Mouse (Mus musculus) embryonic facial prominence, embryonic 13.5 days (tissue): ENCODE measurements at regions not wholly inside any gene's neighbourhood (a gene's known extent, or its start where the extent isn't known, plus 50 kb on each side); places are given as distances from the start of the nearest gene placed in this dataset.

Source experiments
- ATAC-seq: fragments of 200-750 bp; cut with Nextera tagmentation; 2 replicates; pipeline ENCODE4 v1.8.0; 2017; ENCODE audit warnings: low read depth; ENCODE audit not compliant: insufficient number of reproducible peaks, insufficient read depth, low FRiP score, low TSS enrichment
- H3K27ac ChIP-seq: fragments of 300-500 bp; sonication (generic); 2 replicates; pipeline ENCODE4 v1.5.1; 2015; ENCODE audit warnings: moderate library complexity, mild to moderate bottlenecking, inconsistent platforms
- H3K27me3 ChIP-seq: fragments of 300-500 bp; sonication (generic); 2 replicates; pipeline ENCODE4 v1.6.1; 2015; ENCODE audit warnings: mild to moderate bottlenecking, inconsistent platforms
- H3K36me3 ChIP-seq: fragments of 300-500 bp; sonication (generic); 2 replicates; pipeline ENCODE4 v1.6.1; 2015; ENCODE audit warnings: mild to moderate bottlenecking, inconsistent platforms
- H3K4me1 ChIP-seq: fragments of 300-500 bp; sonication (generic); 2 replicates; pipeline ENCODE4 v1.6.1; 2015; ENCODE audit warnings: inconsistent platforms
- H3K4me2 ChIP-seq: fragments of 300-500 bp; sonication (generic); 2 replicates; pipeline ENCODE4 v1.6.1; 2015; ENCODE audit warnings: moderate library complexity, mild to moderate bottlenecking, inconsistent platforms
- H3K4me3 ChIP-seq: fragments of 300-500 bp; sonication (generic); 2 replicates; pipeline ENCODE4 v1.5.1; 2015; ENCODE audit warnings: mild to moderate bottlenecking, inconsistent platforms
- H3K9ac ChIP-seq: fragments of 300-500 bp; sonication (generic); 2 replicates; pipeline ENCODE4 v1.6.1; 2015; ENCODE audit warnings: mild to moderate bottlenecking, inconsistent platforms
- H3K9me3 ChIP-seq: fragments of 300-500 bp; sonication (generic); 2 replicates; pipeline ENCODE4 v1.6.1; 2016; ENCODE audit warnings: inconsistent platforms
- WGBS: fragments of 180-500 bp; shearing (Covaris S2); methylation state at CpG from one replicate; pipeline ENCODE4 v1.1.7; 2015; ENCODE audit warnings: mixed read lengths; 5-methylcytosine and 5-hydroxymethylcytosine counted together

DNA sequence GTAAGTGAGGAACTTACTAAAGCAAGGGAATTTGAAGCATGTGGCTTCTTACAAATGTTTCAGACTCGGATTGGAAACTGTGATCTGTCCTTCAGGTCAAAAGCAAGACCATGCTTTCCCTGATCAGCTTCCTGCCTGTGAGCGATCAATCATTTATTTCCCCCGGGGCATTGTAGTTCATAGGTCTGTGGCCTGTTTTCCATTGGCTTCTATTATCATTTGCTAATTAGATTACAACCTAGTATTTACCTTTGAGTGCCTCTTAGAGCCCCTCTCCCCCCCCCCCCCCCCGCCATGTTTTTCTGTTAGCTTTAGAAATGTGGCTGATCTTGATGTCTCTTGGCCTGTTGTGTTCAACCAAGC, 634.1 kb downstream of the Epha4 start:
- ATAC-seq: no peak

GRCm38 (mm10) chr1:76896152-76896864, 618.6 kb downstream of the Epha4 start:
- H3K4me3 ChIP-seq: no peak overlapping the region
- peak overlapping the region; percentile 44 for H3K4me2 ChIP-seq
- H3K4me1 ChIP-seq: peaks cover 21% of the 10 kb centered on the region
- ATAC-seq: no peak
- H3K9me3 ChIP-seq: no peaks in the 10 kb centered on the region
- 18% methylated on average over 17 of the region's 17 CpGs for WGBS
- H3K27me3 ChIP-seq: no peaks in the 10 kb centered on the region
- H3K36me3 ChIP-seq: no peaks in the 10 kb centered on the region
- peak overlapping the region; percentile 74 for H3K27ac ChIP-seq
- H3K9ac ChIP-seq: peak overlapping the region; percentile 51; the same call in 1 of the 2 replicates

More for the DNA sequence above, 634.1 kb downstream of the Epha4 start:
- no peaks in the 10 kb centered on the region for H3K27me3 ChIP-seq
- WGBS: 24% methylated on average over 4 of the region's 4 CpGs
- H3K4me1 ChIP-seq: peaks cover 18% of the 10 kb centered on the region
- peak overlapping the region; percentile 69; the same call in 1 of the 2 replicates for H3K27ac ChIP-seq
- H3K4me2 ChIP-seq: no peak overlapping the region
- H3K9me3 ChIP-seq: no peaks in the 10 kb centered on the region
- no peak overlapping the region for H3K4me3 ChIP-seq
- no peaks in the 10 kb centered on the region for H3K36me3 ChIP-seq
- no peak overlapping the region for H3K9ac ChIP-seq

DNA sequence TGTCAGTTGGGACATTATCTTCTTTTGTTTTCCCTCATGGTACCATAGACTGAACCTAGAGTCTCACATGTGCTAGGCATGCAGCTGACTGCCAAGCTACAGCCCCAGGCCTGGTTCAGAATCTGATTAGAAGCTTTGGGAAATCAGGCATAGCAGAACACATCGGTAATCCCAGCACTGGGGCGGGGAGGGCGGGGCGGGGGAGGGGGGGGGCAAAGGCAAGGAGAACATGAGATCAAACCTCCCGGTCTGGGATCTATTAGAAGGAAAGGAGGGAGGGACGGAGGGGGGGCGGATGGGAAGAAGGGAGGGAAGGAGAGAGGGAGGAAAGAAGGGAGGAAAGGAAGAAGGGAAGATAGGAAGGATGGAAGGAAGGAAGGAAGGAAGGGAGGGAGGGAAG, 617.5 kb downstream of the Epha4 start:
- Histone ChIP-seq H3K4me1 (peaks cover 21% of the 10 kb centered on the region), H3K9ac (no peak overlapping the region), H3K9me3 (no peaks in the 10 kb centered on the region), H3K27ac (peak overlapping the region; percentile 74; the same call in 1 of the 2 replicates), H3K4me2 (no peak overlapping the region), H3K4me3 (no peak overlapping the region), H3K36me3 (no peaks in the 10 kb centered on the region), H3K27me3 (no peaks in the 10 kb centered on the region)
- no peak for ATAC-seq
- 16% methylated on average over 5 of the region's 7 CpGs for WGBS

DNA sequence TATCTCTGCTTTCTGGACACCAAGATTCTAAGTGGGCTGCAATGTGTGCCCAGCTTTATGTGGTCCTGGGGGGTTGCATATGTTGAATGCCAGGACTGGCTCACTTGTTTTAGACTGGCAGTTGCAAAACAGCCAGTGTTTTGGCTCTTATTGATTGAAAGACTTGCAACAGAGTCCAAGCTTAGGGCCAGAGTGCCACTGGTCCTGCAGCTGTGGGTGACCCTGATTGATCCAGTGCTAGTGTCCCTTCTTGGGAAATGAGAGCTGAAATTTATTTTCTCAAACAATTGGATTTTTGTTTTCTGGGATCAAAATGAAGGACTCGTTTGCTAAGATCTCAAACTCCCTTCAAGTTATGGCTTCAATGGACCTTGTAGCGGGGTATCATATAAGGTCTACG, 603.4 kb downstream of the Epha4 start:
- 91% methylated on average over 3 of the region's 3 CpGs for WGBS
- Histone ChIP-seq H3K9ac (no peak overlapping the region), H3K4me3 (no peak overlapping the region), H3K27me3 (no peaks in the 10 kb centered on the region), H3K4me1 (peaks cover 9% of the 10 kb centered on the region; the same call in 1 of the 2 replicates), H3K36me3 (no peaks in the 10 kb centered on the region), H3K4me2 (no peak overlapping the region), H3K27ac (no peak overlapping the region), H3K9me3 (no peaks in the 10 kb centered on the region)
- ATAC-seq: no peak

- no peak overlapping the region for H3K27ac ChIP-seq
- no peak overlapping the region for H3K4me2 ChIP-seq
- H3K36me3 ChIP-seq: no peaks in the 10 kb centered on the region
- H3K4me3 ChIP-seq: no peak overlapping the region
- 61% methylated on average over 2 of the region's 2 CpGs for WGBS
- peaks cover 5% of the 10 kb centered on the region; the same call in 1 of the 2 replicates for H3K4me1 ChIP-seq
- no peak overlapping the region for H3K9ac ChIP-seq
- no peak for ATAC-seq
- no peaks in the 10 kb centered on the region for H3K27me3 ChIP-seq
- H3K9me3 ChIP-seq: no peaks in the 10 kb centered on the region
Observed at GRCm38 (mm10) chr1:76919541-76919940, 595.3 kb downstream of the Epha4 start.

- H3K9ac ChIP-seq: no peak overlapping the region
- H3K4me3 ChIP-seq: no peak overlapping the region
- H3K27me3 ChIP-seq: no peaks in the 10 kb centered on the region
- no peak overlapping the region for H3K4me2 ChIP-seq
- no peaks in the 10 kb centered on the region for H3K9me3 ChIP-seq
- H3K27ac ChIP-seq: no peak overlapping the region
- H3K36me3 ChIP-seq: no peaks in the 10 kb centered on the region
- no peak for ATAC-seq
- no peaks in the 10 kb centered on the region for H3K4me1 ChIP-seq
Observed at GRCm38 (mm10) chr1:76920634-76921033, 594.3 kb downstream of the Epha4 start.

- H3K9ac ChIP-seq: no peak overlapping the region
- no peaks in the 10 kb centered on the region for H3K36me3 ChIP-seq
- H3K4me3 ChIP-seq: no peak overlapping the region
- H3K9me3 ChIP-seq: no peaks in the 10 kb centered on the region
- no peak overlapping the region for H3K27ac ChIP-seq
- no peak overlapping the region for H3K4me2 ChIP-seq
- H3K27me3 ChIP-seq: no peaks in the 10 kb centered on the region
- no peak for ATAC-seq
- WGBS: 85% methylated on average over 5 of the region's 5 CpGs
- H3K4me1 ChIP-seq: no peaks in the 10 kb centered on the region
Observed at GRCm38 (mm10) chr1:76927041-76927440, 587.8 kb downstream of the Epha4 start.

DNA sequence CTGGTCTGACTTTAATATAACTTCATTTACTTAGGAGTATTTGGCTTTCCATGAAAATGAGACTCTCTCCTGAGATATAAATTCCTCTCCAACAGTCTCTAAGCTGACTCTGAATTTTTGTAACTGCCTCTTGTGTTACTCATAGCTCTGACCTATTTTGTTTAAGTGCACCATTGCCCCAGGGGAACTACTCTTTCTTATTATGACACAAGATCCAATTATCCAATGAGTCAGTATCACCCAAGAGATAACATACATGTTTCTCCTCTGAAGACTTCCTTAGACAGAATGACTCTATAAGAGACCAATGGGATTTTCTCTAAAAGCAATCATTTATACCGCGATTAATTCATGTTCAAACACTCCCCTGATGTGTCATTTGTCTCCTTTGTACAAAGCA, 586.9 kb downstream of the Epha4 start:
- no peak overlapping the region for H3K9ac ChIP-seq
- H3K27me3 ChIP-seq: no peaks in the 10 kb centered on the region
- 83% methylated on average over 2 of the region's 2 CpGs for WGBS
- H3K27ac ChIP-seq: no peak overlapping the region
- no peaks in the 10 kb centered on the region for H3K36me3 ChIP-seq
- H3K4me2 ChIP-seq: no peak overlapping the region
- no peaks in the 10 kb centered on the region for H3K9me3 ChIP-seq
- H3K4me3 ChIP-seq: no peak overlapping the region
- ATAC-seq: no peak
- H3K4me1 ChIP-seq: no peaks in the 10 kb centered on the region

DNA sequence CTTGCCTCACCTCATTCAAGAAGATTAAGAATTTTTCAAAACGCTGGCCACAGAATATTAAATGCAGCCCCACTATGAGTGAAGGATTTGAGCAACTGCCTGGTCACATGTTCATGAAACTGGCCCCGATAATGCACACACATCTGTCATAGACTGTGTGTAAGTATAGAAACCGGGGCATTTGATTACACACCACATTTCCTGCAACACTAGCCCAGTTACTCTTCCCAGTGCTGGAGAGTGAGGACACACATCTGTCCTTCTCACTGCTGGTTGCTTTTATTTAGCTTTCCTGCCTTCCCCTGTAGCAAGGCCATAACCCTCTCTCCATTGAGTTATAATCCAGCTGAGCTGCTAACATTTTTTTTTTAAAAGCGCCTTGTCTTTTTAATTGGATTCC, 581.4 kb downstream of the Epha4 start:
- H3K27ac ChIP-seq: no peak overlapping the region
- H3K4me1 ChIP-seq: no peaks in the 10 kb centered on the region
- H3K27me3 ChIP-seq: no peaks in the 10 kb centered on the region
- no peak overlapping the region for H3K4me2 ChIP-seq
- WGBS: 54% methylated on average over 4 of the region's 4 CpGs
- ATAC-seq: no peak
- H3K9me3 ChIP-seq: no peaks in the 10 kb centered on the region
- H3K9ac ChIP-seq: no peak overlapping the region
- no peak overlapping the region for H3K4me3 ChIP-seq
- no peaks in the 10 kb centered on the region for H3K36me3 ChIP-seq

DNA sequence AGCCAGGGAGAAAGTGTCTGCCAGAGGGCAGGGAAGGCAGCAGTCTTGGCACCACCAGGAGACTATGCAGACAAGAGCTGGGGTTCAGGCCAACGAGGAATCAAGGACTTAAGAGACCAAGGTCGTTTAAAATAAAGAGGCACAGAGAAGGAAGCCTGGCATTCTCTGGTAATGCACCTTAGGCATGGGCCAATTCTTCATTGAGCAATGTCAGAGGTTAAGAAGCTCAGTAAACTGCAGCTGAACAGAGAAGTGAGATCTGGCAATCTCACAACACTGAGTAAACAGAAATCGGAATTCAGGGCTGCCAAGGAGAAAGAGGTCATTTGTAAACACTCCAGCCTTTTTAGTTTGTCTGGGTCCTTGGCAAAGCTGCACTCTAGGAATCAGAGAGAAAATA, 572.2 kb downstream of the Epha4 start:
- H3K36me3 ChIP-seq: no peaks in the 10 kb centered on the region
- H3K9me3 ChIP-seq: no peaks in the 10 kb centered on the region
- H3K9ac ChIP-seq: no peak overlapping the region
- no peaks in the 10 kb centered on the region for H3K27me3 ChIP-seq
- no peak for ATAC-seq
- H3K27ac ChIP-seq: no peak overlapping the region
- H3K4me3 ChIP-seq: no peak overlapping the region
- H3K4me1 ChIP-seq: no peaks in the 10 kb centered on the region
- 52% methylated on average over 3 of the region's 3 CpGs for WGBS
- H3K4me2 ChIP-seq: no peak overlapping the region

DNA sequence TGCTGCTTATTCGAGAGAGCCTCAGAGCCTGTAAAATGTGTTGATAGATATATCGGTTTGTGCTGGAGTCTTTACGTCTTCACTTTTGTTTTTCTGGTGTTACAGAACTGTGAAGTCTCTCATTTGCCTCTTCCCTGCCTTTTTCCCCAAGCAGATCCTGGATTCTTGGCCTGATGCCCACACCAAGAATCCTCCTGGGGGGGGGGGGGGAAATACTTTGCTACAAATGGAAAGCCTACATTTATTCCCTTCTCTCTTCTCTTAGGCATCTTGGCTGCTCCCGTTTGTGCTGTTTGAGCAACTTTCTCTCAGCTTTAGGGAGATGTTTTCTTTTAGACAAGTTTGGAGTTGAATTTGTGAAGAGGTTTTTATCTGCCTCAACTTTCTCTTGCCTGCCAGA, 570.8 kb downstream of the Epha4 start:
- ATAC-seq: no peak

DNA sequence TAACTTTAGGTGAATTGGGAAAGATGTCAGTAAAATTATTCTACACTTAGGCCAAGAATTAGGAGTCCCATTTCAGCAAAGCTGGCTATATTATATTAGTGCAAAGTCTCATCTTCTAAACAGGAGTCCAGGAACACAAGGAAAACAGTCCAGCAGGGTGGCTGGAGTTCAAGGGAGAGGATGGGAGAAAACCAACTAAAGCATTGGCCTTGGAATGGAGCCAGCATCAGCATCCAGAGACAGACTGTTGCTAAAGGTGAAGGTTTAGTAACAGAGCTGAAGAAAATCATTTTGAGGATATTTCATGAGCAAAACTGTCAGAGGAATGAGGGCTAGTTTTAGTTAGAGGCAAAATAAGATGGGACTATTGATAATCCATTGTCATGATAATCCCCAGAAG, 559.9 kb downstream of the Epha4 start:
- H3K9ac ChIP-seq: no peak overlapping the region
- H3K4me3 ChIP-seq: no peak overlapping the region
- no peak for ATAC-seq
- no peak overlapping the region for H3K4me2 ChIP-seq
- no peak overlapping the region for H3K27ac ChIP-seq
- H3K27me3 ChIP-seq: 0 out of 2 replicates have a peak, but pooled peaks cover 2% of the 10 kb centered on the region
- H3K36me3 ChIP-seq: no peaks in the 10 kb centered on the region
- peaks cover 4% of the 10 kb centered on the region; the same call in 1 of the 2 replicates for H3K4me1 ChIP-seq
- no peaks in the 10 kb centered on the region for H3K9me3 ChIP-seq

More for the DNA sequence above, 570.8 kb downstream of the Epha4 start:
- no peak overlapping the region for H3K27ac ChIP-seq
- H3K27me3 ChIP-seq: no peaks in the 10 kb centered on the region
- WGBS: 85% methylated on average over 4 of the region's 4 CpGs
- H3K4me3 ChIP-seq: no peak overlapping the region
- no peaks in the 10 kb centered on the region for H3K9me3 ChIP-seq
- no peaks in the 10 kb centered on the region for H3K4me1 ChIP-seq
- no peak overlapping the region for H3K9ac ChIP-seq
- H3K36me3 ChIP-seq: no peaks in the 10 kb centered on the region
- no peak overlapping the region for H3K4me2 ChIP-seq
